Mouse (Mus musculus) thymus, adult 2 months (tissue): ENCODE data around the gene Tbc1d13. TPM values are rescaled to one million over a fixed set of nuclear protein-coding genes. Genes with fewer than 3 reads are reported as not detected.

ENCODE experiments used
- DNase-seq: peaks from one replicate; pipeline ENCODE4 v3.0.0; 2021
- H3K27ac ChIP-seq: fragments of 200-500 bp; 2 replicates; pipeline ENCODE4 v1.5.1; 2012; ENCODE audit warnings: low read length, control low read depth; ENCODE audit not compliant: control insufficient read depth, insufficient read depth
- H3K27me3 ChIP-seq: fragments of 200-500 bp; 2 replicates; pipeline ENCODE4 v1.6.1; 2012; ENCODE audit warnings: mild to moderate bottlenecking, low read length, moderate library complexity, mixed read lengths; ENCODE audit not compliant: control insufficient read depth, insufficient read depth
- H3K36me3 ChIP-seq: fragments of 200-500 bp; 2 replicates; pipeline ENCODE4 v1.6.1; 2012; ENCODE audit warnings: mild to moderate bottlenecking, low read length, moderate library complexity; ENCODE audit not compliant: control insufficient read depth, insufficient read depth
- H3K4me1 ChIP-seq: fragments of 200-500 bp; replicated peaks from 2 replicates; pipeline ENCODE4 v1.6.1; 2012; ENCODE audit warnings: low read length; ENCODE audit not compliant: control insufficient read depth, insufficient read depth
- H3K4me3 ChIP-seq: fragments of 200-500 bp; 2 replicates; pipeline ENCODE4 v1.5.1; 2012; ENCODE audit warnings: mild to moderate bottlenecking, low read length, control low read depth, moderate library complexity; ENCODE audit not compliant: control insufficient read depth, insufficient read depth
- CTCF ChIP-seq: fragments of 200-500 bp; IDR thresholded peaks from 2 replicates; pipeline ENCODE4 v1.5.1; 2012; ENCODE audit warnings: mild to moderate bottlenecking, control low read depth, low read length, moderate library complexity, borderline replicate concordance; ENCODE audit not compliant: control insufficient read depth, poor library complexity, insufficient read depth; ENCODE audit errors: extremely low read depth
- POLR2A ChIP-seq: fragments of 200-500 bp; IDR thresholded peaks from 2 replicates; pipeline ENCODE4 v1.6.1; 2012; ENCODE audit warnings: mild to moderate bottlenecking, low read length, control low read depth, moderate library complexity; ENCODE audit not compliant: control insufficient read depth, poor library complexity, insufficient read depth; ENCODE audit errors: extremely low read depth
- WGBS: fragments of 180-500 bp; shearing (Covaris S2); methylation state at CpG from one replicate; pipeline ENCODE4 v1.1.7; 2018; 5-methylcytosine and 5-hydroxymethylcytosine counted together
- polyA plus RNA-seq: library from polyadenylated mRNA; depleted of rRNA; stranded (reverse); fragments of >200 nt; gene quantifications from 2 replicates; pipeline ENCODE4 v1.2.3, GENCODE M21; 2012; rRNA removed

Tbc1d13 gene
- polyA plus RNA-seq = 92.3 and 92.9 TPM in 2 replicates

DNA sequence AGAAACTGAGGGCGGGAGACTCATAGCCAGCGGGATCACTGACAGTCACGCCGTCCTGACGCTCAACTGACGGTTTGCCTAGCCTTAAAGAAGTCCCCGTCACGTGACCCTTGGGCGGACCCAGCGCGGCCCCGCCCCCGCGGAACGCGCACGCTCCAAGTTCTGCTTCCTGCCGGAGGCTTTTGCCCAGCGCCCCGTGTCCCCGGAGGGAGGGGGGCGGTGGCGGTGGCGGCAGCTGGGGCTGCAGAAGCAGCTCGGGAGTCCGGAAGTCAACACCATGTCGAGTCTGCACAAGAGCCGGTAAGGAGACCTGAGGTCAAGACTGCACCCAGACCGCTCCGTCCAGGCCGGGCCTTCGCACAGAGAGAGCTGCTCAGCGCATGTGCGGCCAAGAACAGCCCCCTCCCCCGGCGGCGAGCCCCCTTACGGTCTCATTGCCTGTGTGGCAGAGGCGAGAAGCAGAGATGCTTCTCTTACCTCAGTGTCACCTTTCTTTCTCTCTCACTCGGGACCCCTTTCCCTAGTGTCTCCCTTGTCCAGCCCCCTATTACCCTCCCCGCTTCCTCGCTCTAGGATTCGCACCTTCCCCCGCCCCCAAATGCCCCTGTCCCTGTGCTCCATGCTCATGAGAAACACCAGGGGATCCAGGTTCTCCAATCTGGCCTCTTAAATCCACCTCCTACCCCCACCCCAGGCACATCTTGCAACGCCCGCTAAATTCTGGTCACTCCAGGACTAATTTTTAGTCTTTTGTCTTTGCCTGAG lies at the start of gene Tbc1d13:
TSS of gene Tbc1d13 (plus strand) at position 134 of the 765 bp plus-strand sequence.
- peaks cover 8% of the 10 kb centered on the region for H3K36me3 ChIP-seq
- under 1% methylated on average over 45 of the region's 46 CpGs for WGBS
- no peaks in the 10 kb centered on the region for H3K27me3 ChIP-seq
- DNase-seq = peak; percentile 99
- peak within 1 kb of the TSS; percentile 90 for H3K4me3 ChIP-seq
- H3K27ac ChIP-seq = peak within 1 kb of the TSS; percentile 49
- H3K4me1 ChIP-seq = peaks cover 15% of the 10 kb centered on the region
- TF ChIP-seq CTCF (peak; percentile 42; the same call in 1 of the 2 replicates), POLR2A (peak; percentile 92)

GRCm38 (mm10) chr2:30084113-30084512 lies 49.4 kb upstream of the Tbc1d13 start:
- Histone ChIP-seq H3K27me3 (no peaks in the 10 kb centered on the region), H3K27ac (no peak overlapping the region), H3K36me3 (no peaks in the 10 kb centered on the region), H3K4me3 (no peak overlapping the region), H3K4me1 (0 out of 2 replicates have a peak, but pooled peaks cover 5% of the 10 kb centered on the region)
- 87% methylated on average over 5 of the region's 5 CpGs for WGBS
- TF ChIP-seq POLR2A = no peak
- no peak for TF ChIP-seq CTCF
- DNase-seq = no peak

- Histone ChIP-seq H3K27me3 (no peaks in the 10 kb centered on the region), H3K4me3 (no peak overlapping the region), H3K27ac (no peak overlapping the region), H3K4me1 (0 out of 2 replicates have a peak, but pooled peaks cover 3% of the 10 kb centered on the region), H3K36me3 (no peaks in the 10 kb centered on the region)
- 94% methylated on average over 12 of the region's 12 CpGs for WGBS
- DNase-seq = no peak
- TF ChIP-seq POLR2A (no peak), CTCF (no peak)
These were observed 48.9 kb upstream of the Tbc1d13 start for GRCm38 (mm10) chr2:30084632-30085031.

- TF ChIP-seq CTCF (no peak), POLR2A (no peak)
- H3K4me1 ChIP-seq = peaks cover 7% of the 10 kb centered on the region; the same call in 1 of the 2 replicates
- H3K36me3 ChIP-seq = no peaks in the 10 kb centered on the region
- no peak overlapping the region for H3K4me3 ChIP-seq
- H3K27me3 ChIP-seq = no peaks in the 10 kb centered on the region
- WGBS = 92% methylated on average over 4 of the region's 4 CpGs
- DNase-seq = no peak
- H3K27ac ChIP-seq = no peak overlapping the region
These were observed 46.2 kb upstream of the Tbc1d13 start for GRCm38 (mm10) chr2:30087310-30087709.

DNA sequence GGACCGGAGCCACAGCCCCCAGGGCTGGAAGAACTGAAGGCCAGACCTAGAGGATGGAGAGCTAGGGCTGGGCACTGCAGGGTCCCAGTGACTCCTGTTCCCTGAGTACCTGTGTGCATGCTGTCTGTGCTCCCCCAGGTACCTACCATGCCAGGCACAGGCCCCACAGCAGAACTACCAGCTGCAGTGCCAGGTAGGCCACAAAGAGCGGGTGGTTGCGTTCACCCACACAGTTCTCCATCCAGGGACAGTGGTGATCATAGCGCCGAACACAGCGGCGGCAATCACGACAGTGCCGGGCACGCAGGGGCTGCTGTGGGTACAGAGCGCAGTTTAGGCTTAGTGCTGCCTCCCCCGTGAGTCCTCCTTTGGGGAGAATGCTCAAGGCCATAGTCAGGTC lies 42.0 kb upstream of the Tbc1d13 start:
- H3K4me1 ChIP-seq = peaks cover 16% of the 10 kb centered on the region
- no peaks in the 10 kb centered on the region for H3K36me3 ChIP-seq
- no peak overlapping the region for H3K27ac ChIP-seq
- no peak for DNase-seq
- WGBS = 98% methylated on average over 12 of the region's 12 CpGs
- TF ChIP-seq CTCF = no peak
- no peak for TF ChIP-seq POLR2A
- H3K4me3 ChIP-seq = no peak overlapping the region
- H3K27me3 ChIP-seq = no peaks in the 10 kb centered on the region

DNA sequence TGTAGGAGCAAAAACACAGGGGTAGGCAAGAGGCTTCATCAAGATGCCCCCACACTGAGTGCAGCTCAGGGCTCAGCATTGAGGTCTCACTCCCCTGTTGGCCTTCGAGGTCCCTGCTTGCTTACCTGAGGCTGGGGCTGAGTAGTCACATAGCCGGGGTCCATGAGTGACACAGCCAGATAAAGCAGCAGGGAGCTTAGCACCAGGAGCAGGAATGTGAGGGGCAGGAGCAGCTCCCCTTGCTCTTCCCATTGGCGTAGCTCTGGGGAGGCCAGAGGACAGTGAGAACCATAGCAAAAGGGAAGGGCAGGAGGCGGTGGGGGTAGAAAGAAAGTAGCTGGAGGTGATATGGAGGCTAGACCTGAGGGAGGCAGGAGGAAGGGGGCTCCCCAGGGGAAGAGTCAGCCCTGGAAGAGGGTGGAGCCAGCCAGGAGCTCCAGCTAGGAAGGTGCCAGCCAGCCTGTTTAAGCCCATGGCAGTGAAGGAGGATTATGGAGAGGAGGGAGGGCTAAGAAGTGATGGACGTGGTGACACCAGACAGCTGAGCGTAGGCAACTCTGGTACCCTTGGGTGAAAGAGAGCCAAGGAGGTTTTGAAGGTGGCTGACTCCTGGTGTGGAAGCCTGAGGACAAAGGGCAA lies 41.1 kb upstream of the Tbc1d13 start:
- 93% methylated on average over 6 of the region's 6 CpGs for WGBS
- no peaks in the 10 kb centered on the region for H3K36me3 ChIP-seq
- H3K27ac ChIP-seq = no peak overlapping the region
- 0 out of 2 replicates have a peak overlapping the region, but pooled peaks have one; percentile 4 for H3K4me3 ChIP-seq
- H3K4me1 ChIP-seq = peaks cover 16% of the 10 kb centered on the region
- no peaks in the 10 kb centered on the region for H3K27me3 ChIP-seq
- TF ChIP-seq POLR2A (no peak), CTCF (no peak)
- DNase-seq = no peak
